27 mouse cellular contexts compared by ENCODE assay signal in the genomic region with DNA sequence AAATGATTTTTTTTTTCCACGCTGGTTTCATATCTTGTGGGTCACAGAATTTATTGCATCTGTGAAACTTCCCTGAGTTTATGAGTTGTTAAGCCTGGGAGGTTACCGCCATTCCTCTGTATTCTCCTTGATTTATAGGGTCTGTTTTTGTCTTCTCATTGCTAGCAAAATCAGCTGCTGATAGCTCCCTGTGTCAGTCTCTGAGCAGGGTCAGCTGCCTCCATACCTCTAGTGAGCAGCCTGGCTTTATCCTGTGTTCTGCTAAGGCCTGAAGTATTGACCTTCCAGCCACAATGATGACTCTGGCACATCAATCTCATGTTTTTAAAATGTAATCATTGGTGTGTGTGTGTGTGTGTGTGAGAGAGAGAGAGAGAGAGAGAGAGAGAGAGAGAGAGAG.
A peak's percentile ranks its signal among the peaks of the same experiment; 100 is the strongest.
DNase-seq lines count a peak whose midpoint lies in the region; ATAC-seq and TF ChIP-seq lines count a peak whose summit lies in the region.
"Had no signal": no experiment of that assay in that cellular context is flagged by ENCODE, and none has a peak within 500 bp of the region (broad histone marks: within the 10 kb centered on the region; RNA-seq: fewer than 3 reads in every experiment).

No protein-coding gene starts in this region.

- peaks cover 20% of the 10 kb centered on the region for H3K4me1 ChIP-seq in kidney, embryonic 14.5 days (ENCODE audit: control insufficient read depth, insufficient read depth, low read length)
- peaks cover 5% of the 10 kb centered on the region; the same call in 1 of the 2 replicates for H3K4me1 ChIP-seq in kidney, postnatal 0 days (replicated peaks; ENCODE audit: insufficient read depth, low read length)
- H3K4me1 ChIP-seq: forebrain, embryonic 13.5 days; hindbrain, embryonic 12.5 days; hindbrain, embryonic 15.5 days had no signal

- no peak overlapping the region for H3K4me2 ChIP-seq in kidney, embryonic 14.5 days (replicated peaks; ENCODE audit: low read depth, low read length)
- no peak overlapping the region for H3K4me2 ChIP-seq in kidney, postnatal 0 days (ENCODE audit: low read length)
- H3K4me2 ChIP-seq: embryonic facial prominence, embryonic 13.5 days; forebrain, embryonic 13.5 days; heart, embryonic 11.5 days; hindbrain, embryonic 12.5 days; hindbrain, embryonic 15.5 days had no signal

- H3K4me3 ChIP-seq in kidney, embryonic 14.5 days (ENCODE audit: low read length): no peak overlapping the region
- H3K4me3 ChIP-seq in kidney, postnatal 0 days (replicated peaks; ENCODE audit: low read depth, low read length): no peak overlapping the region
- H3K4me3 ChIP-seq: embryonic facial prominence, embryonic 10.5 days; embryonic facial prominence, embryonic 13.5 days; erythroblast, embryonic 14.5 days; forebrain, embryonic 10.5 days; forebrain, embryonic 13.5 days; hindbrain, embryonic 12.5 days; hindbrain, embryonic 15.5 days had no signal

- H3K36me3 ChIP-seq in kidney, embryonic 14.5 days (ENCODE audit: control insufficient read depth, insufficient read depth, low read length): no peaks in the 10 kb centered on the region
- H3K36me3 ChIP-seq in kidney, postnatal 0 days (ENCODE audit: insufficient read depth, low read length): no peaks in the 10 kb centered on the region
- H3K36me3 ChIP-seq: embryonic facial prominence, embryonic 10.5 days; embryonic facial prominence, embryonic 13.5 days; forebrain, embryonic 10.5 days; G1E; hindbrain, embryonic 12.5 days; hindbrain, embryonic 15.5 days had no signal

- no peak overlapping the region for H3K9ac ChIP-seq in kidney, embryonic 14.5 days (ENCODE audit: low read depth, low read length)
- H3K9ac ChIP-seq in kidney, postnatal 0 days (ENCODE audit: low read depth, low read length): no peak overlapping the region
- H3K9ac ChIP-seq: embryonic facial prominence, embryonic 13.5 days; forebrain, embryonic 13.5 days; hindbrain, embryonic 12.5 days; hindbrain, embryonic 15.5 days had no signal

- ATAC-seq in kidney, embryonic 14.5 days (ENCODE audit: low FRiP score, low TSS enrichment): peak; percentile 61; the same call in 1 of the 2 replicates
- ATAC-seq in kidney, postnatal 0 days (replicated peaks; ENCODE audit: low FRiP score, low read depth): peak; percentile 53; the same call in 1 of the 2 replicates
- ATAC-seq: forebrain, embryonic 13.5 days; forebrain, embryonic 16.5 days; Patski had no signal

- H3K27me3 ChIP-seq in kidney, embryonic 14.5 days (ENCODE audit: control insufficient read depth, insufficient read depth, low read length): no peaks in the 10 kb centered on the region
- H3K27me3 ChIP-seq in kidney, postnatal 0 days (ENCODE audit: insufficient read depth, low read length): no peaks in the 10 kb centered on the region
- H3K27me3 ChIP-seq: CH12.LX; embryonic facial prominence, embryonic 13.5 days; forebrain, embryonic 13.5 days; hindbrain, embryonic 12.5 days; hindbrain, embryonic 15.5 days had no signal

- WGBS in kidney, embryonic 14.5 days: 24% methylated on average over 2 of the region's 2 CpGs
- WGBS in kidney, postnatal 0 days: 35% methylated on average over 2 of the region's 2 CpGs

- H3K27ac ChIP-seq in kidney, embryonic 14.5 days (ENCODE audit: low read depth, low read length): no peak overlapping the region
- H3K27ac ChIP-seq in kidney, postnatal 0 days: no peak overlapping the region
- H3K27ac ChIP-seq: embryonic facial prominence, embryonic 10.5 days; embryonic facial prominence, embryonic 13.5 days; forebrain, embryonic 10.5 days; forebrain, embryonic 13.5 days; hindbrain, embryonic 12.5 days; hindbrain, embryonic 15.5 days had no signal

- no peak for DNase-seq in kidney, postnatal 25 days
- DNase-seq in kidney, postnatal 0 days (ENCODE audit: low spot score): peak; percentile 83
- peak; percentile 20 for DNase-seq in kidney, postnatal 14 days
- DNase-seq in cerebellum, adult 11-12 months: no peak
- no peak for DNase-seq in cerebellum, adult 9-10 months
- DNase-seq: adrenal gland, postnatal 10 days; adrenal gland, postnatal 36 days; B cell, adult 2 months; cerebellum, adult 2 months; cerebellum, postnatal 10 days; cerebellum, postnatal 36 days; embryo, embryonic 11 days; gastrocnemius, postnatal 10 days; gastrocnemius, postnatal 36 days had no signal

- no peak for TF ChIP-seq CTCF in kidney, postnatal 0 days (IDR thresholded peaks at IDR 0.05; ENCODE audit: low read depth)

- H3K9me3 ChIP-seq in kidney, embryonic 14.5 days (ENCODE audit: control insufficient read depth, low read length): no peaks in the 10 kb centered on the region
- no peaks in the 10 kb centered on the region for H3K9me3 ChIP-seq in kidney, postnatal 0 days (replicated peaks; ENCODE audit: low read length)
- H3K9me3 ChIP-seq: embryonic facial prominence, embryonic 10.5 days; embryonic facial prominence, embryonic 13.5 days; forebrain, embryonic 10.5 days; forebrain, embryonic 13.5 days; G1E; hindbrain, embryonic 12.5 days; hindbrain, embryonic 15.5 days had no signal

Comparison
In these comparisons a context has a peak if more than half of its experiments do, and no peak if none do; other contexts are left out.
1. DNase-seq: peak in kidney, postnatal 0 days (single experiment) and kidney, postnatal 14 days (single experiment); none in kidney, postnatal 25 days (0 of 2), cerebellum, adult 11-12 months (single experiment) and cerebellum, adult 9-10 months (single experiment).